Mouse (Mus musculus) ES-E14 (cell line): ENCODE data around the gene Aldh1l1. TPM values are rescaled to one million over a fixed set of nuclear protein-coding genes. Genes with fewer than 3 reads are reported as not detected.
A peak's percentile ranks its signal among the peaks of the same experiment; 100 is the strongest.

ENCODE experiments used
- DNase-seq: peaks from one replicate; pipeline ENCODE4 v3.0.0-alpha.2; 2013; ENCODE audit warnings: low read depth, low spot score
- H3K27ac ChIP-seq: 2 replicates; pipeline ENCODE4 v1.5.1; 2012; ENCODE audit warnings: low read depth, mild to moderate bottlenecking, low read length, moderate library complexity, mixed read lengths; ENCODE audit not compliant: poor library complexity, insufficient read depth, severe bottlenecking
- H3K36me3 ChIP-seq: 2 replicates; pipeline ENCODE4 v1.6.1; 2012; ENCODE audit warnings: mild to moderate bottlenecking, low read length, moderate library complexity, mixed read lengths; ENCODE audit not compliant: control insufficient read depth, poor library complexity, insufficient read depth, severe bottlenecking
- H3K4me1 ChIP-seq, 2 experiments: fragments of 150-350 bp in 1 of 2; sonication (generic) in 1 of 2; 2 replicates each; pipeline ENCODE4 v1.6.1; 2012; ENCODE audit warnings: low read length in 2 of 2, mild to moderate bottlenecking in 1 of 2, mixed read lengths in 1 of 2; ENCODE audit not compliant: control insufficient read depth in 2 of 2, insufficient read depth in 2 of 2, poor library complexity in 1 of 2
- H3K4me3 ChIP-seq, 2 experiments: fragments of 150-350 bp in 1 of 2; sonication (generic) in 1 of 2; 2 replicates each; pipeline ENCODE4 v1.5.1; 2012; ENCODE audit warnings: low read length in 2 of 2, low read depth in 1 of 2, mild to moderate bottlenecking in 1 of 2, mixed read lengths in 1 of 2; ENCODE audit not compliant: insufficient read depth in 1 of 2, poor library complexity in 1 of 2, severe bottlenecking in 1 of 2
- H3K9ac ChIP-seq: 2 replicates; pipeline ENCODE4 v1.6.1; 2012; ENCODE audit warnings: low read depth, mild to moderate bottlenecking, low read length, mixed read lengths; ENCODE audit not compliant: poor library complexity, insufficient read depth, severe bottlenecking
- H3K9me3 ChIP-seq: fragments of 150-350 bp; sonication (generic); 2 replicates; pipeline ENCODE4 v1.6.1; 2012; ENCODE audit warnings: low read depth, mild to moderate bottlenecking, low read length; ENCODE audit not compliant: control insufficient read depth, insufficient read depth
- CHD2 ChIP-seq: IDR thresholded peaks from 2 replicates; pipeline ENCODE4 v1.6.1; 2014; ENCODE audit warnings: mild to moderate bottlenecking, low read depth, low read length, inconsistent platforms
- HCFC1 ChIP-seq: IDR thresholded peaks from 2 replicates; pipeline ENCODE4 v1.6.1; 2012; ENCODE audit warnings: low read length, inconsistent platforms, borderline replicate concordance; ENCODE audit not compliant: insufficient read depth
- MAFK ChIP-seq: IDR thresholded peaks from 2 replicates; pipeline ENCODE4 v1.6.1; 2014; ENCODE audit warnings: mild to moderate bottlenecking, low read depth, low read length, inconsistent platforms; ENCODE audit not compliant: insufficient read depth
- ZC3H11A ChIP-seq: IDR thresholded peaks from 2 replicates; pipeline ENCODE4 v1.6.1; 2012; ENCODE audit warnings: low read depth, mild to moderate bottlenecking, inconsistent platforms, low read length, borderline replicate concordance
- ZNF384 ChIP-seq: IDR thresholded peaks from 2 replicates; pipeline ENCODE4 v1.6.1; 2012; ENCODE audit warnings: low read depth, low read length, inconsistent platforms
- in situ Hi-C, 2 experiments: fragments of 600-800 bp; cut with MboI; formaldehyde crosslinking; loops; one replicate each; pipeline ENCODE4 v1.15.1; 2025; ENCODE audit warnings: low sequenced_read_pairs in 2 of 2, inconsistent platforms in 1 of 2; ENCODE audit not compliant: unreplicated experiment in 2 of 2
- total RNA-seq: library from RNA; depleted of rRNA; stranded (reverse); fragments of 300-350 nt; gene quantifications from 2 replicates; pipeline ENCODE4 v1.2.3, GENCODE M21; 2012

The Aldh1l1 gene
- total RNA-seq, 1 experiment = 3.9 TPM

DNA sequence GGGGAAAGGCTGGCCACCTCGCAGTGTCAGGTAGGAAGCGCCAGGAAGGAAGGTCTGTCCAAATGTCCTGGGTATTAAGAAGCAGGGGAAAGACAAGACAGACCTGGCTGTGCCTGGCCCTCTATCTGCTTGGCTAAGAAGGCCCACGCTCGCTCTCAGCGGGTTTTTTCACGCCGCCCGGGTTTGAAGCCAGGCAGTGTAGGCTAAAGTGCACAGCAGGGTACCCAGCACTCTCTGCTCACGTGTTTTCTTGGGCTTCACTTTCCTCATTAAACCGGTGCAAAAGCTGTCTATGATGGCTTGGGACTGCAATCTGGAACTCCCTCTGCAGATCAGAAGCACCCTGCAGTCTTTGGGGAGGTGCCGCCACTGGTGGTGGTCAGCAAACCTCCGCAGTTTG, 24.5 kb upstream of the Aldh1l1 start:
- no peak for DNase-seq
- TF ChIP-seq ZC3H11A (no peak), HCFC1 (no peak), ZNF384 (no peak), MAFK (no peak), CHD2 (no peak)
- Histone ChIP-seq H3K9ac (peak overlapping the region; percentile 90), H3K4me1 (peaks cover 2 to 19% of the 10 kb centered on the region in 2 experiments; a peak in 1 of 4 replicates), H3K4me3 (peak overlapping the region; percentile 70 to 95), H3K36me3 (peaks cover 12% of the 10 kb centered on the region; the same call in 1 of the 2 replicates), H3K27ac (no peak overlapping the region), H3K9me3 (no peaks in the 10 kb centered on the region)
- in situ Hi-C loops = no loop called here

DNA sequence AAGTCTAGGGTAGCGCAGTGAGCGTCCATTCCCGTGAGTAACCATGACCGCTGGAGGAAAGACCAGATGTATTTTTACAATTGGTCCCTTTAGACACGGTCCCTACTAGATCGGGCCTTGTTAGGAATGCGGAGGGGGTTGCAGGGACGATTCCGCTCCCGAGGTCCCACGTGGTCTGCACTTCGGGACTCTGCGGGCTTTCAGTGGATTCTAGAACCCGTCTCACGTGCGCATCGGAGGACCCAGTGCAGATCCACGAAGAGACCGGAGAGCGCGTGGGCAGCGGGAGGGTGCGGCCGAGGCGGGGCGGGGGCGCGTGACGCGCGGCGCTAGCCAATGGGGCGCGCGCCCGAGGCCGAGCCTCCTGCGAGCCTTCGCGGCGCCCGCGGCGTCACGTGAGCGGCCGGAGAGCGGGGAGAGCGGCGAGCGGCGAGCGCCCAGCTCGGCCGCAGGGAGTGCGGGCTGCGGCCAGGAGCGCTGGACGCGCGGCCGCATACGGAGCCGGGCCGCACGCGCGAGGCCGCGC, 24.0 kb upstream of the Aldh1l1 start, which contains the start of gene Klf15:
Gene Klf15, plus strand, starts transcription at position 396 of the 526 bp plus-strand sequence.
- H3K36me3 ChIP-seq = peaks cover 17% of the 10 kb centered on the region
- peaks cover 2 to 19% of the 10 kb centered on the region in 2 experiments; a peak in 1 of 4 replicates for H3K4me1 ChIP-seq
- peak within 1 kb of the TSS; percentile 90 for H3K9ac ChIP-seq
- DNase-seq = no peak
- no peaks in the 10 kb centered on the region for H3K9me3 ChIP-seq
- TF ChIP-seq ZNF384 = no peak
- no peak for TF ChIP-seq CHD2
- TF ChIP-seq MAFK = no peak
- TF ChIP-seq HCFC1 = no peak
- TF ChIP-seq ZC3H11A = no peak
- peak within 1 kb of the TSS; percentile 70 to 95 for H3K4me3 ChIP-seq
- in situ Hi-C loops = no loop called here
- H3K27ac ChIP-seq = peak within 1 kb of the TSS; percentile 55; the same call in 1 of the 2 replicates

DNA sequence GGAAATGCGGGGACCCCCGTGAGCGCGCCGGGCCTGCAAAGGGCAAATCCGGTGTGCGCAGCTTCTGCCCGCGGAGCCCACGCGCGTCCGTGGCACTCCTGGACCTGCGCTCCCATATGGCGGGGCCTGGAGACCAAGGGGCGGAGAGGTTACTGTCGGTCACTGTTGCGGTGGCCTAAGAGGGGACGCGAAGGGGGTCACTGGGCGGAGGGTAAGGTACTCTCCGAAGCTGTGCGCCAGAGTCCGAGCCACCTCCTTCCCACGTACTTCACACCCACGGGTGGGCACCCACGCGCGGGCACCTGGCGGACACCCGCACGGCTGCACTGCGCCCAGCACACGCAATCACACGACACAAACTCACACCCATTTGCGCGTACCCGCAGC, 23.4 kb upstream of the Aldh1l1 start:
- TF ChIP-seq CHD2 = no peak
- TF ChIP-seq ZNF384 = no peak
- no peak for TF ChIP-seq MAFK
- no peak for TF ChIP-seq ZC3H11A
- no peak for TF ChIP-seq HCFC1
- Histone ChIP-seq H3K9me3 (no peaks in the 10 kb centered on the region), H3K27ac (peak overlapping the region; percentile 55; the same call in 1 of the 2 replicates), H3K4me1 (peaks cover 2 to 19% of the 10 kb centered on the region in 2 experiments; a peak in 1 of 4 replicates), H3K4me3 (peak overlapping the region; percentile 70 to 95), H3K36me3 (peaks cover 22% of the 10 kb centered on the region), H3K9ac (peak overlapping the region; percentile 90)
- DNase-seq = no peak
- in situ Hi-C loops = no loop called here

DNA sequence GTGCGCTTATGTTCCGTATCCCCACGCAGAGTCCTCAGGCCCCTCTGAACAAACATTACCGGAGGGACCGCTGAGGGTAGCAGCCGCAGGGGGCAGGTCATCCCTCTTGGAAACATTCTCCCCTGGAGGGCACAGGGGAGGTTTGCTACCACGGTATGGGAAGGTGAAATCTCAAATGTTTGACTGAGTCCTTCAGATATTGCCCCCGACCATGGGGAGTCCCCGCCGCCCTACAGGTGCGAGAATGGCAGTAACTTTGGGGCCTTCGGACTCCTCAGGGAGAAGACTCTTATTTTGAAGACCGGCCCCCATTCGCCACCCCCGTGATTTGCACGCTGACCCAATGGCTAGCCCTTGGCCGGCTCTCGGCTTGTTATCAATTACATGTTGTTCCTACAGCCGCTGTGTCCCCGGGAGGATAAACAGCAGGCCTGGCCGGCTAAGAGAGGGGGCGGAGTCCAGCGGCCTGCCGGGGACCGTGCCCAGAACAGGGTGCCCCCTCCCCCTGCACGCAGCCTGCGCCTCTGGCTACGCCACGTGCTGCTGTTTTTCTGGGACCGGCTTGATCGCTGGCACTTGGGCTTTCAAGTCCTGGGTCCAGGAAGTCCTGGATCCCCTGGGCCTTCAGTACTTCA, 22.9 kb upstream of the Aldh1l1 start:
- peak overlapping the region; percentile 90 for H3K9ac ChIP-seq
- in situ Hi-C loops = no loop called here
- peak overlapping the region; percentile 55; the same call in 1 of the 2 replicates for H3K27ac ChIP-seq
- TF ChIP-seq ZNF384 (no peak), CHD2 (no peak), MAFK (no peak), ZC3H11A (no peak), HCFC1 (no peak)
- H3K36me3 ChIP-seq = peaks cover 27% of the 10 kb centered on the region
- no peaks in the 10 kb centered on the region for H3K9me3 ChIP-seq
- peaks cover 2 to 19% of the 10 kb centered on the region in 2 experiments; a peak in 1 of 4 replicates for H3K4me1 ChIP-seq
- peak overlapping the region; percentile 70 to 95 for H3K4me3 ChIP-seq
- no peak for DNase-seq
